Mouse (Mus musculus): ENCODE measurements around the gene Figla. TPM values are rescaled to one million over a fixed set of nuclear protein-coding genes. Genes with fewer than 3 reads are reported as not detected.

The Figla gene
- polyA plus RNA-seq (2017; shearing (Covaris generic)), result not detected

GRCm38 (mm10) chr6:86015871-86016270 is at the start of gene Figla:
Figla (plus strand) TSS chr6:86016171.

GRCm38 (mm10) chr6:86028601-86029322 is 12.8 kb downstream of the Figla start, which contains the start of gene Add2:
Add2 (plus strand) TSS chr6:86028681.

Other genes starting within 250 kb of the Figla start
- not detected for gene Nat8f6, start 195.2 kb upstream of the Figla start, polyA plus RNA-seq (2017; shearing (Covaris generic))
- not detected for gene Nat8f5, start 195.2 kb upstream of the Figla start, polyA plus RNA-seq (2017; shearing (Covaris generic))
- gene Nat8, start 184.1 kb upstream of the Figla start, polyA plus RNA-seq (2017; shearing (Covaris generic)), result not detected
- not detected for gene Nat8f2, start 147.0 kb upstream of the Figla start, polyA plus RNA-seq (2017; shearing (Covaris generic))
- 1.9 TPM for gene Nat8f4, start 111.3 kb upstream of the Figla start, polyA plus RNA-seq (2017; shearing (Covaris generic))
- 18.3 TPM for gene Tprkb, start 104.3 kb upstream of the Figla start, polyA plus RNA-seq (2017; shearing (Covaris generic))
- gene Nat8f1, start 100.5 kb upstream of the Figla start, polyA plus RNA-seq (2017; shearing (Covaris generic)), result 1.9 TPM
- gene Dusp11, start 54.5 kb upstream of the Figla start, polyA plus RNA-seq (2017; shearing (Covaris generic)), result 215 TPM
- gene Add2, start 12.5 kb downstream of the Figla start, polyA plus RNA-seq (2017; shearing (Covaris generic)), result not detected
- gene Tgfa, start 179.1 kb downstream of the Figla start, polyA plus RNA-seq (2017; shearing (Covaris generic)), result not detected

Data from effector memory CD4-positive, alpha-beta T cell, adult 5 months (primary cell).